In genomic region chr12:26562858-26563257, GRCm38 (mm10) we compare ENCODE assay signal across 28 mouse cellular contexts.
"Had no signal": no experiment of that assay in that cellular context is flagged by ENCODE, and none has a peak within 500 bp of the region (broad histone marks: within the 10 kb centered on the region; RNA-seq: fewer than 3 reads in every experiment).

No protein-coding gene starts in this region.

- DNase-seq: gastrocnemius, adult 2 months; gastrocnemius, postnatal 10 days; gastrocnemius, postnatal 25 days; heart, postnatal 14 days; heart, postnatal 36 days; kidney, adult 18-20 months; kidney, adult 8-10 months; kidney, postnatal 10 days; kidney, postnatal 25 days; kidney, postnatal 4 days; liver; liver, embryonic 13.5 days; liver, postnatal 0 days had no signal

- H3K36me3 ChIP-seq: heart, embryonic 13.5 days; hindbrain, embryonic 10.5 days; hindbrain, embryonic 12.5 days; intestine, embryonic 15.5 days; limb, embryonic 10.5 days; limb, embryonic 12.5 days; liver, embryonic 13.5 days; liver, embryonic 15.5 days had no signal

- H3K27ac ChIP-seq: gastrocnemius, adult 2 months; heart, embryonic 13.5 days; hindbrain, embryonic 10.5 days; hindbrain, embryonic 12.5 days; hindbrain, embryonic 14.5 days; intestine, embryonic 15.5 days; layer of hippocampus, adult 2 months; left cerebral cortex, adult 2 months; limb, embryonic 10.5 days; limb, embryonic 12.5 days; liver, embryonic 13.5 days; liver, embryonic 15.5 days had no signal

- H3K4me3 ChIP-seq: gastrocnemius, adult 2 months; heart, embryonic 13.5 days; hindbrain, embryonic 10.5 days; hindbrain, embryonic 12.5 days; intestine, embryonic 15.5 days; layer of hippocampus, adult 2 months; left cerebral cortex, adult 2 months; limb, embryonic 10.5 days; limb, embryonic 12.5 days; liver, embryonic 13.5 days; liver, embryonic 15.5 days had no signal

- ATAC-seq: forebrain, embryonic 16.5 days; hindbrain, embryonic 16.5 days; inflammation-experienced regulatory T-cells, adult 6 months; intestine, embryonic 15.5 days; intestine, postnatal 0 days; liver, postnatal 0 days had no signal

- H3K4me2 ChIP-seq: heart, embryonic 13.5 days; hindbrain, embryonic 12.5 days; hindbrain, embryonic 14.5 days; intestine, embryonic 15.5 days; limb, embryonic 12.5 days; liver, embryonic 11.5 days; liver, embryonic 13.5 days; liver, embryonic 15.5 days had no signal

- H3K9ac ChIP-seq: heart, embryonic 13.5 days; hindbrain, embryonic 12.5 days; hindbrain, embryonic 14.5 days; intestine, embryonic 15.5 days; limb, embryonic 12.5 days; liver, embryonic 13.5 days; liver, embryonic 15.5 days; liver, postnatal 0 days had no signal

- H3K27me3 ChIP-seq: heart, embryonic 13.5 days; hindbrain, embryonic 12.5 days; intestine, embryonic 15.5 days; limb, embryonic 12.5 days; liver, embryonic 13.5 days; liver, embryonic 15.5 days had no signal

- H3K4me1 ChIP-seq: hindbrain, embryonic 12.5 days; intestine, embryonic 15.5 days; limb, embryonic 12.5 days; liver, embryonic 13.5 days; liver, embryonic 15.5 days had no signal

- H3K9me3 ChIP-seq: heart, embryonic 13.5 days; hindbrain, embryonic 10.5 days; hindbrain, embryonic 12.5 days; intestine, embryonic 15.5 days; limb, embryonic 10.5 days; limb, embryonic 12.5 days; liver, embryonic 13.5 days; liver, embryonic 15.5 days had no signal
